Mouse (Mus musculus) cerebellum, adult 2 months (tissue): ENCODE measurements at regions not wholly inside any gene's neighbourhood (a gene's known extent, or its start where the extent isn't known, plus 50 kb on each side); places are given as distances from the start of the nearest gene placed in this dataset.

Source experiments
- CTCF ChIP-seq: fragments of 200-500 bp; IDR thresholded peaks from 2 replicates; pipeline ENCODE4 v1.5.1; 2011; ENCODE audit warnings: low read depth, mild to moderate bottlenecking, control low read depth, low read length, moderate library complexity, borderline replicate concordance; ENCODE audit not compliant: insufficient read depth
- POLR2A ChIP-seq: fragments of 200-500 bp; IDR thresholded peaks from 2 replicates; pipeline ENCODE4 v1.6.1; 2011; ENCODE audit warnings: low read length, control low read depth, borderline replicate concordance; ENCODE audit not compliant: insufficient read depth

GRCm38 (mm10) chr3:61740088-61740487 is 374.3 kb upstream of the B430305J03Rik start:
- TF ChIP-seq CTCF, result no peak
- TF ChIP-seq POLR2A, result no peak
